Mouse (Mus musculus) adrenal gland, adult 8-10 months (tissue): ENCODE data around the gene Ddx54. TPM values are rescaled to one million over a fixed set of nuclear protein-coding genes. Genes with fewer than 3 reads are reported as not detected.

Experiments used
- total RNA-seq, 4 experiments: library from RNA; stranded (reverse); gene quantifications; 2 replicates each; pipeline ENCODE4 v1.2.4; 2022

The Ddx54 gene
- total RNA-seq, 4 experiments from 2014 or later, result 44.1 to 57.3 (median 56.5) TPM

Other genes with a start within 250 kb of the Ddx54 start
- gene Lhx5, start 181.0 kb upstream of the Ddx54 start, total RNA-seq, result not detected
- gene Sdsl, start 139.9 kb upstream of the Ddx54 start, total RNA-seq, result 100 to 1,000 TPM in 3 of 4 experiments, 10 to 100 TPM in 1; 96.5 to 107 (median 105) TPM
- gene Sds, start 136.2 kb upstream of the Ddx54 start, total RNA-seq, result under 1 TPM in 1 of 4 experiments, not detected in 3; 0.35 TPM
- gene Plbd2, start 109.1 kb upstream of the Ddx54 start, total RNA-seq, result 100 to 1,000 TPM in 2 of 4 experiments, 10 to 100 TPM in 2; 97.4 to 106 (median 100) TPM
- gene Slc8b1, start 101.6 kb upstream of the Ddx54 start, total RNA-seq, result 10 to 100 TPM; 29.5 to 36.7 (median 34.1) TPM
- gene Tpcn1, start 24.1 kb upstream of the Ddx54 start, total RNA-seq, result 10 to 100 TPM; 33.9 to 44.5 (median 40.0) TPM
- 1 to 10 TPM in 2 of 4 experiments, under 1 TPM in 2; 0.42 to 1.8 (median 1.1) TPM for gene Iqcd, start 23.7 kb upstream of the Ddx54 start, total RNA-seq
- 10 to 100 TPM; 17.0 to 30.2 (median 22.3) TPM for gene Rita1, start 150 bp upstream of the Ddx54 start, total RNA-seq
- under 1 TPM in 3 of 4 experiments, not detected in 1; 0.32 to 0.63 (median 0.46) TPM for gene Cfap73, start 21.5 kb downstream of the Ddx54 start, total RNA-seq
- 10 to 100 TPM in 3 of 4 experiments, 1 to 10 TPM in 1; 7.0 to 15.2 (median 12.2) TPM for gene Rasal1, start 36.1 kb downstream of the Ddx54 start, total RNA-seq
- 10 to 100 TPM; 16.6 to 17.8 (median 17.3) TPM for gene Dtx1, start 99.2 kb downstream of the Ddx54 start, total RNA-seq
- under 1 TPM; 0.63 to 0.89 (median 0.66) TPM for gene Oas2, start 137.1 kb downstream of the Ddx54 start, total RNA-seq
- under 1 TPM; 0.30 to 0.44 (median 0.39) TPM for gene Oas3, start 164.9 kb downstream of the Ddx54 start, total RNA-seq
- gene Oas1e, start 182.8 kb downstream of the Ddx54 start, total RNA-seq, result not detected
- gene Oas1c, start 199.8 kb downstream of the Ddx54 start, total RNA-seq, result 1 to 10 TPM in 3 of 4 experiments, under 1 TPM in 1; 0.61 to 2.2 (median 1.7) TPM
- not detected for gene Oas1f, start 234.6 kb downstream of the Ddx54 start, total RNA-seq
- not detected for gene Oas1h, start 248.7 kb downstream of the Ddx54 start, total RNA-seq